Comparison of ENCODE assay signal across 25 mouse cellular contexts in genomic region chr13:101501061-101501460, GRCm38 (mm10).
"Had no signal": no experiment of that assay in that cellular context is flagged by ENCODE, and none has a peak within 500 bp of the region (broad histone marks: within the 10 kb centered on the region; RNA-seq: fewer than 3 reads in every experiment).

No protein-coding gene starts in this region.

- ATAC-seq: intestine, embryonic 16.5 days had no signal

- H3K27ac ChIP-seq: heart, adult 2 months; hindbrain, embryonic 13.5 days; hindbrain, embryonic 15.5 days; hindbrain, postnatal 0 days; kidney, embryonic 15.5 days; kidney, postnatal 0 days; layer of hippocampus, adult 2 months; limb, embryonic 10.5 days; limb, embryonic 12.5 days; liver, embryonic 13.5 days had no signal

- H3K9ac ChIP-seq: hindbrain, embryonic 13.5 days; hindbrain, embryonic 15.5 days; kidney, embryonic 15.5 days; limb, embryonic 12.5 days; liver, embryonic 13.5 days had no signal

- H3K27me3 ChIP-seq: hindbrain, embryonic 13.5 days; hindbrain, embryonic 15.5 days; kidney, embryonic 15.5 days; limb, embryonic 12.5 days had no signal

- H3K4me3 ChIP-seq: heart, adult 2 months; hindbrain, embryonic 13.5 days; hindbrain, embryonic 15.5 days; kidney, embryonic 15.5 days; layer of hippocampus, adult 2 months; left cerebral cortex, adult 2 months; limb, embryonic 10.5 days; limb, embryonic 12.5 days; liver, embryonic 13.5 days had no signal

- H3K9me3 ChIP-seq: hindbrain, embryonic 13.5 days; hindbrain, embryonic 15.5 days; kidney, embryonic 15.5 days; limb, embryonic 10.5 days; liver, embryonic 13.5 days had no signal

- DNase-seq: gastrocnemius, postnatal 14 days; gastrocnemius, postnatal 36 days; heart, adult 11 months; heart, adult 2 months; heart, postnatal 10 days; heart, postnatal 4 days; kidney, adult 11 months; kidney, adult 2 months; kidney, adult 9 months; kidney, postnatal 14 days; kidney, postnatal 36 days; liver; liver, embryonic 13.5 days had no signal

- H3K4me2 ChIP-seq: heart, embryonic 11.5 days; hindbrain, embryonic 13.5 days; hindbrain, embryonic 15.5 days; kidney, embryonic 15.5 days; limb, embryonic 12.5 days; liver, embryonic 11.5 days; liver, embryonic 13.5 days had no signal

- H3K4me1 ChIP-seq: hindbrain, embryonic 13.5 days; hindbrain, embryonic 15.5 days; limb, embryonic 10.5 days; limb, embryonic 12.5 days had no signal

- H3K36me3 ChIP-seq: hindbrain, embryonic 13.5 days; hindbrain, embryonic 15.5 days; kidney, embryonic 15.5 days; limb, embryonic 10.5 days; limb, embryonic 12.5 days; liver, embryonic 13.5 days had no signal
